Mouse (Mus musculus) hindbrain, embryonic 16.5 days (tissue): ENCODE measurements at regions not wholly inside any gene's neighbourhood (a gene's known extent, or its start where the extent isn't known, plus 50 kb on each side); places are given as distances from the start of the nearest gene placed in this dataset.

ENCODE experiments used
- ATAC-seq: fragments of 200-750 bp; cut with Nextera tagmentation; 2 replicates; pipeline ENCODE4 v1.8.0; 2017; ENCODE audit warnings: moderate TSS enrichment, moderate library complexity
- H3K27ac ChIP-seq: fragments of 300-500 bp; sonication (generic); 2 replicates; pipeline ENCODE4 v1.5.1; 2014; ENCODE audit warnings: low read depth, mild to moderate bottlenecking, control low read depth, low read length, moderate library complexity
- H3K27me3 ChIP-seq: fragments of 300-500 bp; sonication (generic); replicated peaks from 2 replicates; pipeline ENCODE4 v1.6.1; 2014; ENCODE audit warnings: low read length; ENCODE audit not compliant: control insufficient read depth, insufficient read depth
- H3K36me3 ChIP-seq: fragments of 300-500 bp; sonication (generic); 2 replicates; pipeline ENCODE4 v1.6.1; 2014; ENCODE audit warnings: mild to moderate bottlenecking, low read length, moderate library complexity, mixed read lengths; ENCODE audit not compliant: control insufficient read depth, insufficient read depth
- H3K4me1 ChIP-seq: fragments of 300-500 bp; sonication (generic); 2 replicates; pipeline ENCODE4 v1.6.1; 2014; ENCODE audit warnings: low read depth, low read length; ENCODE audit not compliant: control insufficient read depth, insufficient read depth
- H3K4me2 ChIP-seq: fragments of 300-500 bp; sonication (generic); 2 replicates; pipeline ENCODE4 v1.6.1; 2014; ENCODE audit warnings: mild to moderate bottlenecking, low read length, control low read depth, moderate library complexity
- H3K4me3 ChIP-seq: fragments of 300-500 bp; sonication (generic); 2 replicates; pipeline ENCODE4 v1.5.1; 2014; ENCODE audit warnings: mild to moderate bottlenecking, low read length, control low read depth, moderate library complexity
- H3K9ac ChIP-seq: fragments of 300-500 bp; sonication (generic); 2 replicates; pipeline ENCODE4 v1.6.1; 2014; ENCODE audit warnings: low read depth, mild to moderate bottlenecking, control low read depth, low read length, moderate library complexity
- H3K9me3 ChIP-seq: fragments of 300-500 bp; sonication (generic); 2 replicates; pipeline ENCODE4 v1.6.1; 2014; ENCODE audit warnings: mild to moderate bottlenecking, low read length, moderate library complexity; ENCODE audit not compliant: control insufficient read depth
- WGBS: fragments of 180-500 bp; shearing (Covaris S2); extraction: QIAGEN DNeasy Blood & Tissue Kit; methylation state at CpG from one replicate; pipeline ENCODE4 v1.1.7; 2014; 5-methylcytosine and 5-hydroxymethylcytosine counted together

GRCm38 (mm10) chr17:13573036-13573435 is 187.3 kb upstream of the Afdn start:
- ATAC-seq = no peak
- Histone ChIP-seq H3K36me3 (no peaks in the 10 kb centered on the region), H3K27ac (no peak overlapping the region), H3K4me3 (no peak overlapping the region), H3K4me1 (peaks cover 14% of the 10 kb centered on the region), H3K27me3 (no peaks in the 10 kb centered on the region), H3K9ac (no peak overlapping the region), H3K4me2 (no peak overlapping the region), H3K9me3 (no peaks in the 10 kb centered on the region)
- WGBS = 57% methylated on average over 9 of the region's 9 CpGs

GRCm38 (mm10) chr17:13574122-13574521 is 186.2 kb upstream of the Afdn start:
- Histone ChIP-seq H3K27ac (peak overlapping the region; percentile 63; the same call in 1 of the 2 replicates), H3K36me3 (no peaks in the 10 kb centered on the region), H3K4me2 (no peak overlapping the region), H3K9me3 (no peaks in the 10 kb centered on the region), H3K27me3 (no peaks in the 10 kb centered on the region), H3K4me1 (peaks cover 14% of the 10 kb centered on the region), H3K4me3 (no peak overlapping the region), H3K9ac (no peak overlapping the region)
- ATAC-seq = no peak
- 76% methylated on average over 1 of the region's 1 CpGs for WGBS

- H3K9me3 ChIP-seq = no peaks in the 10 kb centered on the region
- no peak overlapping the region for H3K4me3 ChIP-seq
- H3K27me3 ChIP-seq = no peaks in the 10 kb centered on the region
- H3K36me3 ChIP-seq = no peaks in the 10 kb centered on the region
- H3K27ac ChIP-seq = peak overlapping the region; percentile 63
- H3K9ac ChIP-seq = no peak overlapping the region
- no peak overlapping the region for H3K4me2 ChIP-seq
- H3K4me1 ChIP-seq = peaks cover 14% of the 10 kb centered on the region
- peak; percentile 83 for ATAC-seq
- 34% methylated on average over 13 of the region's 13 CpGs for WGBS
Measured at GRCm38 (mm10) chr17:13574682-13575444, 185.5 kb upstream of the Afdn start.

- H3K27me3 ChIP-seq = no peaks in the 10 kb centered on the region
- no peak for ATAC-seq
- no peak overlapping the region for H3K4me3 ChIP-seq
- H3K36me3 ChIP-seq = no peaks in the 10 kb centered on the region
- no peak overlapping the region for H3K4me2 ChIP-seq
- H3K27ac ChIP-seq = no peak overlapping the region
- no peaks in the 10 kb centered on the region for H3K9me3 ChIP-seq
- 36% methylated on average over 3 of the region's 3 CpGs for WGBS
- H3K9ac ChIP-seq = no peak overlapping the region
- H3K4me1 ChIP-seq = peaks cover 10% of the 10 kb centered on the region
Measured at GRCm38 (mm10) chr17:13577798-13578197, 182.5 kb upstream of the Afdn start.

GRCm38 (mm10) chr17:13581214-13581920 is 179.0 kb upstream of the Afdn start:
- Histone ChIP-seq H3K9ac (no peak overlapping the region), H3K27me3 (no peaks in the 10 kb centered on the region), H3K36me3 (no peaks in the 10 kb centered on the region), H3K4me2 (no peak overlapping the region), H3K4me3 (no peak overlapping the region), H3K4me1 (peaks cover 6% of the 10 kb centered on the region; the same call in 1 of the 2 replicates), H3K9me3 (no peaks in the 10 kb centered on the region), H3K27ac (no peak overlapping the region)
- no peak for ATAC-seq
- WGBS = 65% methylated on average over 5 of the region's 5 CpGs

GRCm38 (mm10) chr17:13581995-13582588 is 178.2 kb upstream of the Afdn start:
- H3K4me1 ChIP-seq = peaks cover 6% of the 10 kb centered on the region; the same call in 1 of the 2 replicates
- no peaks in the 10 kb centered on the region for H3K9me3 ChIP-seq
- no peak overlapping the region for H3K4me2 ChIP-seq
- no peak for ATAC-seq
- H3K36me3 ChIP-seq = no peaks in the 10 kb centered on the region
- H3K4me3 ChIP-seq = no peak overlapping the region
- H3K9ac ChIP-seq = no peak overlapping the region
- H3K27me3 ChIP-seq = no peaks in the 10 kb centered on the region
- 77% methylated on average over 6 of the region's 6 CpGs for WGBS
- H3K27ac ChIP-seq = no peak overlapping the region

- WGBS = 42% methylated on average over 9 of the region's 9 CpGs
- Histone ChIP-seq H3K36me3 (no peaks in the 10 kb centered on the region), H3K27ac (peak overlapping the region; percentile 63), H3K9ac (no peak overlapping the region), H3K4me2 (no peak overlapping the region), H3K4me3 (no peak overlapping the region), H3K27me3 (no peaks in the 10 kb centered on the region), H3K9me3 (no peaks in the 10 kb centered on the region), H3K4me1 (peaks cover 6% of the 10 kb centered on the region; the same call in 1 of the 2 replicates)
- peak; percentile 91 for ATAC-seq
Measured at GRCm38 (mm10) chr17:13583475-13584233, 176.7 kb upstream of the Afdn start.

- ATAC-seq = 0 out of 2 replicates have a peak, but pooled peaks have one; percentile 40
- Histone ChIP-seq H3K9ac (no peak overlapping the region), H3K36me3 (no peaks in the 10 kb centered on the region), H3K4me2 (no peak overlapping the region), H3K9me3 (no peaks in the 10 kb centered on the region), H3K27ac (peak overlapping the region; percentile 63; the same call in 1 of the 2 replicates), H3K4me1 (peaks cover 6% of the 10 kb centered on the region; the same call in 1 of the 2 replicates), H3K4me3 (no peak overlapping the region), H3K27me3 (no peaks in the 10 kb centered on the region)
- 68% methylated on average over 4 of the region's 4 CpGs for WGBS
Measured at GRCm38 (mm10) chr17:13584394-13584793, 175.9 kb upstream of the Afdn start.
